Mouse (Mus musculus) telencephalon, adult 2 months (tissue): ENCODE data around the gene Cntnap2.
"Not testable (repeated sequence)": the region's sequence is repeated elsewhere in the genome, so short reads cannot be mapped to it uniquely, and the experiment has no call there.

Source experiments
- DNase-seq: peaks from one replicate; pipeline ENCODE4 v3.0.0-alpha.2; 2011; ENCODE audit warnings: low read depth, low spot score

Cntnap2 gene

GRCm38 (mm10) chr6:46963261-46963660, 1904.1 kb downstream of the Cntnap2 start:
- DNase-seq: no peak

DNA sequence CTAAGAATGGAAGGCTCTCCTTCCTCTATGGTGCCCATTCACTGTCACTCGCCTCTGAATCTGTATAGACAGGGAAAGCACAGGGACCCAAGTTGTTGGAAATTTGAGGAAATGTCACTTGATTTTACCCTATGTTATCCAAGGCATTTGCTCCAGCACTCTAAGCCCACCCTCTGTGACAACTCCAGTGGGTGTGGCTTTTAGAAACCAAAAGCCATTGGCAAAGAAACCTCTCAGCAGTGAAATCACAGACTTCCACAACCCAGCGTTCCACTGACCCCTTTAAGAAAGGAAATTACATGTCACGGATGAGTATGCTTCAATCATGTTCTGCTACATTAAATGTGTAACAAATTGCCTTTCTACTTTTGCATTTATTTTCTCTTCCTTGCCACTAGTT, 1904.5 kb downstream of the Cntnap2 start:
- no peak for DNase-seq

GRCm38 (mm10) chr6:46972640-46973039, 1913.5 kb downstream of the Cntnap2 start:
- no peak for DNase-seq

DNA sequence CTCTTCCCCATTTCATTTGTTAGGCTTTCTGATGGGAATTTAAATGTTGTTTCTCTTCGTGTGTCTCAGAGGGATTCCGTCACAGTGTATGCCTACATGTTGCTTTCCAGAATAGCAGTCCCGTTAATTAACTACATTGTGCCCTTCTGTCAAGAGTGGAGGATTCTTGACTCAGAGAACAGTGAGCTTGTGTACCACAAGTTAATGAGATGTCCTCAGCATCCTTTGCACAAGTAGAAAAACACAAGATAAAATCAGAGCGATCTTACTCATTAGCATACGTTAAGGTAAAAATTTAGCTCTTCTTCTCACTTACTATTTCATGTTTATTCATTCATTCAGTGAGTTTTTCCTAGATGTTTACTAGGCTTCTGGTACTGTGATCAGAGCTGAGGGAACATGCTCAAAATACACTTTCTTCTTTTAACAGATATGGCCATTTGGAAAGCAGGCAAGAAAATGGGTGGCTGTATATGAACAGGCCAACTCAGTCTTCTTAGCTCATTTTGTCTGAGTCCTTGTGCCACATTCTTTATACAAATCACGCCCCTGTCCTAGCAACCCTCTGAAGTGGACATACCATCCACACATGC, 1936.9 kb downstream of the Cntnap2 start:
- no peak for DNase-seq

DNA sequence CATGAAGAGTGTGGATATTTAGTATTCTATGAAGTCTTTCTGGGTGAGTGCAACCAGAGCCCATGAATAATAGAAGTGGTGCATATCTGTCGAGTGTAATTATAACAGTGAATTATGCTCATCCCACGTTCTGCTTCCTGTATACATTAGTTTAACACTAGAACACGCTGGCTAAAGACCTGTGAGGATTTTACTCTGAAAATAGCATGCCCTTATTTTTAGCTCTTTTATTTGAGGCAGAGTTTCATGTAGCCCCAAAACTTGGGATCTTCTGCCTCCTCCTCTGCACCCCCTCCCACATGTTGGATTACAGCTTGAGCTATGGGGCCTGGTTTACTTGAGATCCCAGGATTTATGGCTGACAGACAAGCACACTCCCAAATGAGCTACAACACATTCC, 1945.3 kb downstream of the Cntnap2 start:
- peak; percentile 54 for DNase-seq

DNA sequence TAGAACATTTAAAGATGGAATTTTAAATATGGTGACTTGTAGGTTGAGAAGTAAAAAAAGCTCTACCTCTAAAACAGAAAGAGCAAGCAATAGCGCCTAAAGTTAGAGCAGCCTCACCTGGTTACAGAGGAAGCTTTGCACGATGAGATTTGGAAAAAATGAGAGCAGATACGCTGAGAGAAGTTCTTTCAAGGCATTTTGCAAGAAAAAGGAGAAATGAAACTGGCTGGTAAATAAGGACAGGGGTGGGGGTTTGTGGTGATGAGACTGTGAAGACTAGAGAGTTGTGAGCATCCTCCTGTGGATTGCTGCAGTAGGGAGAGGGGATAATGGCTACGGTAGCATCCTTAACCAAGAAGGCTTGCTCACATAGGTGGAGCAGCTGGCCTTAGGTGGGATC, 1953.8 kb downstream of the Cntnap2 start:
- DNase-seq: no peak

- peak; percentile 93 for DNase-seq
Observed at GRCm38 (mm10) chr6:47013535-47013934, 1954.4 kb downstream of the Cntnap2 start.

- no peak for DNase-seq
Observed at GRCm38 (mm10) chr6:47014886-47015586, 1955.9 kb downstream of the Cntnap2 start.

DNA sequence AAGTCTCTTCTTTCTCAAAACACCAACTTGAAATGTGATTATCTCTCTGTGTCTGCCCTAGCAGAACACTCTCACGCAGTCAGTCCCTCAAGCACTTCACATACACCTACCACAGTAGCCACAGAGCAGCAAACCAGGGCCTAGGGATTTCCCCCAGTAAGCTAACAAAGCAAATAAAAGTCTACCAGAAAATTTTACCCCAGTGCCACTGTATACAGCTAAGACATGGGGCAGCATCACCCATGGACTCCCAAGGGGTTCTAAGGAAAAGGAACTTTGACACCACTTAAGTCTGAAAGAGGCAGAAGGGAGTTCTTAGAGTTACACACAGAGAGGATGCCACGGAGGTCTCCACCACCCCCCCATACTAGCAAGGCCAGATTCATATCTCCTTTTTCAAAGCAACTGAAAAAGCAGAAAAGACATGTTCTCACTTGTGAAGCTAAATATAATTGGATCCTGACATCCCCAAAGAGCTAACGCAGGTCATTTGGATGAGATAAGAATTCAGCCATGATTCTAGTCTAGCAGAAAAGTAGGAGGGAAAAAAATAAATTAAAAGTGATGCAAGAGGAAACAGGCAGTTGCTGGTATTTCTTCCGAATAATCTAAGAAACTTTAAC, 1967.0 kb downstream of the Cntnap2 start:
- DNase-seq: no peak

DNA sequence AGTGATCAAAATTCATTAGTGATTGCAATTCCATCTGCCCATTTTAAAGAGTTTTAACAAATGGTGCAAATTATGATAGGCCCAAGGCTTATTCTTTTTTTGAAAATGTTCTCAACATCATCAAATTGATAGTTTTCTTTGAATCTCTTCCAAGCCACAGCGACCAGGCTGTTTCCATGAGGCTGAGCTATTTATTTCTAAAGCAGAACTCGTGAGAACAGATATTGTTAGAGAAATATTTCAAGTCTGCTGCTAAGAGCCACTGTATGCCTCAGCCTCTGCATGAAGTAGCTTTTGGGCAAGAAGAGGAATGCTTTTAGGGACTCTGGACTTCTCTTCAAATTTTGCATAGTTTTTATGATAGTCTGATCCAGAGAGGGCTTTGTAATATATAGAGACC, 1972.2 kb downstream of the Cntnap2 start:
- no peak for DNase-seq

- peak; percentile 79 for DNase-seq
Observed at GRCm38 (mm10) chr6:47042602-47043001, 1983.4 kb downstream of the Cntnap2 start.

- DNase-seq: peak; percentile 36
Observed at GRCm38 (mm10) chr6:47043586-47043985, 1984.4 kb downstream of the Cntnap2 start.

- DNase-seq: no peak
Observed at GRCm38 (mm10) chr6:47044385-47045200, 1985.4 kb downstream of the Cntnap2 start.

DNA sequence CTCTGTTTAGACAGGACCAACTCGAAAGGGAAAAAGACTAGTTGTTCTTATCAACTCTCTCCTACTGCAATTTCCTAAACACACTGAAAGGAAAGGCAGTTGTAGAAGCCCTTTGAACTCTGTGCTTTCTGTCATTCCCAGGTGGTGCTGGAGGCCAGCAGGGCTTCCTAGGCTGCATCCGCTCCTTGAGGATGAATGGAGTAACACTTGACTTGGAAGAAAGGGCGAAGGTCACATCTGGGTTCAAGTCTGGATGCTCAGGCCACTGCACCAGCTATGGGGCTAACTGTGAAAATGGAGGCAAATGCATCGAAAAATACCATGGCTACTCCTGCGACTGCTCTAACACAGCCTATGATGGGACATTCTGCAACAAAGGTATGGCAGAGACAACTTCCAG, 1989.9 kb downstream of the Cntnap2 start:
- DNase-seq: no peak

GRCm38 (mm10) chr6:47050319-47051222, 1991.4 kb downstream of the Cntnap2 start:
- no peak for DNase-seq

GRCm38 (mm10) chr6:47061341-47061740, 2002.2 kb downstream of the Cntnap2 start:
- DNase-seq: no peak

DNA sequence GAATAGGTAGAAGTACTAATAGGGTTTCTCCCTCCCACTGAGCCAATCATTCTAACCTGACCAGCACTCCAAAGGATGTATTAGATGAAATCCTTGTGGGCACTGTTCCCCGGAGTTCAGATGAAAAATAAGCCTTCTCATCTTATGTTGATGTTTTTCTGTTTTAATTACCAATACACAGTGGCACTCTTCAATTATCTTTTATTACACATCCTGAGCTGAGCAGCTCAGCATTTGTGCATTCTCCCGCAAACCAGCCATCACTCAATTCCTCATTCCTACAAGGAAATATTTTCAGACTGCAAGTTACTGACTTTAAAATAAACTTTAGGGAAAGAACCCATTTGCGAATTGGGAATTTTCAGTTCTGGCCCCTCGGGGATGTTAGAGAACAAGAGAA, 2030.8 kb downstream of the Cntnap2 start:
- no peak for DNase-seq

- no peak for DNase-seq
Observed at GRCm38 (mm10) chr6:47104951-47105350, 2045.8 kb downstream of the Cntnap2 start.

GRCm38 (mm10) chr6:47109582-47110220, 2050.5 kb downstream of the Cntnap2 start:
- DNase-seq: no peak

GRCm38 (mm10) chr6:47134063-47134462, 2074.9 kb downstream of the Cntnap2 start:
- not testable (repeated sequence) for DNase-seq

GRCm38 (mm10) chr6:47153018-47153417, 2093.9 kb downstream of the Cntnap2 start:
- not testable (repeated sequence) for DNase-seq
